Mouse (Mus musculus) left cerebral cortex, postnatal 14 days (tissue): Measurements from ENCODE around the gene Prpf8. TPM values are rescaled to one million over a fixed set of nuclear protein-coding genes. Genes with fewer than 3 reads are reported as not detected.
A peak's percentile ranks its signal among the peaks of the same experiment; 100 is the strongest.

ENCODE experiments used
- DNase-seq, 2 experiments: peaks; one replicate each; pipeline ENCODE4 v3.0.0; 2021 to 2022; ENCODE audit warnings: low spot score in 2 of 2, mixed read lengths in 1 of 2
- intact Hi-C: fragments of 180-260 bp; cut with DNase I; formaldehyde crosslinking; loops from one replicate; pipeline ENCODE4 v1.15.1; 2025
- total RNA-seq, 2 experiments: library from RNA; stranded (reverse); gene quantifications; 2 replicates each; pipeline ENCODE4 v1.2.3; 2021

Gene Prpf8
- total RNA-seq, 2 experiments from 2014 or later: 115 to 116 TPM

DNA sequence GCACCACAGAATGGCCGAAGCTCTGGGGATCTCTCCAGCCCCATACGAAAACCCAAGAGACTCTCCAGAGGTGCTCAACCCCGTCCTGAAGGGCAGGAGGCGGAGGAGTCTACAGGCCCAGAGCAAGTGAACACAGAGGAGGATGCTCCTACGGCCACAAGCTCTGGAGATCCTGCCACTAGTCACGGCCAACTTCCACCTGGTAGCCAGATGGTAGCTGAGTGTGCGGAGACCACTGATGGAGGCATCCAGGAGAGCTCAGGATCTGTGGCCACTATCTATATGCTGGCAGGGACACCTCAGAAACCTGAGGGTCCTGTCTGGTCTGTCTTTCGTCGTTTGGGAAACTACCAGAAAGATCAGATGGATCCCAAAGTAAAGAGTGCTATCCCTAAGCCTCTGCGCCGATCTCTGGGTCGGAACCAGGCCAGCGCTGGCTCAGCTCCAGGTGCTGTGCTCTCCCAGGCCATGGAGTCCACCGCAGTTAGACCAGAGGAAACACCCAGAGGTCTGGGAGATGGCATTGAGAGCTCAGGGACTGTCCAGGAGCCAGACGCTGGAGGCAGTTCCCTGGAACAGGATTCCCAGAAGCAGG, 39.0 kb downstream of the Prpf8 start:
- intact Hi-C loops: no loop called here
- no peak for DNase-seq

DNA sequence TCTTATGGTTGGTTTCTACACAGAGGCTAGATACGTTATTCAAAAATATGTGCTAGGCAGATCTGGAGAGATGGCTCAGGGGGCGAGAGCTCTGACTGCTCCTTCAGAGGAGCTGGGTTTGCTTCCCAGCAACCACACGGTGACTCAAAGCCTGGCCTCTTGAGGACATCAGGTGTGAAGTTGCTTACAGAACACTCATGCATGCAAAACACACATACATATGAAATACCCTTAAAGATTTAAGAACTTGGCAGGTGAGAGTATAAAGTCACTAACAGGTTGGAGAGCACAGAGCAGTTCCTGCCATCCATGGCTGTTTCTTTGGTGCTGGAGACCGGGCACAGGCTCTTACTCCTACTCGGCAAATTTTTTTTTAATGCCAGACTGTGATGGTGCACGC, 40.3 kb downstream of the Prpf8 start:
- intact Hi-C loops: no loop called here
- DNase-seq: no peak

DNA sequence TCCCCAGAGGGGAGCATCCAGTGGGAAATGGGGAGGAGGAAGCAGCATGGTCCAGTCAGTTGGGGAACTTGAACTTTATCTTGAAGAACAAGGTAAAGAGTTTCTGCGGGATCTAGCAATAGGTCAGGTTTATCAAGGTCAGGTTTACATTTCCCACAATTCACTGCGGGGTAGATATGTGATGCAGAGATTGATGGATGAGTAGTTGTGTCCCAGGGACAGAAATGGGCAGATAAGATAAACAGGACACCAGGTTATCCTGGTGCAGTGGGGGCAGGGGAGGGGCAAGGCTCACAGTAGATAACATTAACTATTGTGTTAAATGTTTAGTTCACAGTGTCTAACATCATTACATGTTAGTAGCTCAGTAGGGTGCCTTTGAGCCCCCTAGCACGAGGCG, 43.2 kb downstream of the Prpf8 start:
- DNase-seq: no peak
- intact Hi-C loops: loop anchor here (1.0 kb wide), 1 partner anchor 44 kb away; no protein-coding TSS in a partner anchor

DNA sequence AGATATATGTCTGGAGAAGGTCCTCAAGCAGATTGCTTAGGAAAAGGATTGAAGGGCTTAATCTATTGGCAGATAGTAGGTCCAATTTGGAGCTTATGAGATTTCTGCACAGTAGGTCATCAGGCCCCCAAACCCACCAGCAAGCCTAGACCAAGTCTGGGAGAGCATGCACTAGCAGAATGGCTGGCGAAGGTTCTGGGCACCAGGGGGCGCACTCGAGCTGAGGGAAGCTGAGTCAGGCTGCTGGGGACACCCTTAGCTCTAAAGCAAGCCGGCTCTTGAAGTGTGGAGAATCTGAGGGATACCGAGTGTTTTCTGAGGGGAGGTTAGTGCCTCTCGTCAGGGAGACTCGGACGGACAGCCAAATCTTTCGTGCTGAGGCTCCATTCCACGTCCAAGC, 43.7 kb downstream of the Prpf8 start:
- peak; percentile 96 to 98 for DNase-seq
- intact Hi-C loops: loop anchor here (1.0 kb wide), 1 partner anchor 43 kb away; no protein-coding TSS in a partner anchor

DNA sequence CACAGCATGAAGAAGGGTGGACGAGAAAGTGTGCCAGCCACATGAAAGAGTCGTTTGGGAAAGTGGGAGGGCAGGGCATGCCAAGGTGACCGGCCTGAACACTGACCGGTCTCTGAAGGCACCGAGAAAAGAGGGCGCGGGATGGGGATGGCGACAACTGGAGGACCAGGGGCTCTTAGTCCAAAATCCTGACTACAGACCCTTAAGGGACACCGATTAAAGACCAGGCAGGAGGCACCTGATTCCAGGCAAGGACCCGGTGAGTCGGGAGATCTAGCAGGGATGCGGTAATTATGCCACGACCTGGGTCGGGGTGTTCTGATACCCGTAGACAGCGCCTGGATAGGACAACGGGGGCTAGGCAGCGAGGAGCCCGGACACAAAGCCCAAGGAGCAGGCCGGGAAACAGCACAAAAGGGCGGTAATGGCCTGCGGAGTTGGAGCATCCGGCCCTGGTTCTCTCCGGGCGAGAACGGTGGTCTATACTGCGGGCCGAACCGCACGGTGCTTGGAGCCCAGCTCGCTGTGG, 44.3 kb downstream of the Prpf8 start:
- intact Hi-C loops: loop anchor here (1.0 kb wide), 1 partner anchor 42 kb away; no protein-coding TSS in a partner anchor
- no peak for DNase-seq

DNA sequence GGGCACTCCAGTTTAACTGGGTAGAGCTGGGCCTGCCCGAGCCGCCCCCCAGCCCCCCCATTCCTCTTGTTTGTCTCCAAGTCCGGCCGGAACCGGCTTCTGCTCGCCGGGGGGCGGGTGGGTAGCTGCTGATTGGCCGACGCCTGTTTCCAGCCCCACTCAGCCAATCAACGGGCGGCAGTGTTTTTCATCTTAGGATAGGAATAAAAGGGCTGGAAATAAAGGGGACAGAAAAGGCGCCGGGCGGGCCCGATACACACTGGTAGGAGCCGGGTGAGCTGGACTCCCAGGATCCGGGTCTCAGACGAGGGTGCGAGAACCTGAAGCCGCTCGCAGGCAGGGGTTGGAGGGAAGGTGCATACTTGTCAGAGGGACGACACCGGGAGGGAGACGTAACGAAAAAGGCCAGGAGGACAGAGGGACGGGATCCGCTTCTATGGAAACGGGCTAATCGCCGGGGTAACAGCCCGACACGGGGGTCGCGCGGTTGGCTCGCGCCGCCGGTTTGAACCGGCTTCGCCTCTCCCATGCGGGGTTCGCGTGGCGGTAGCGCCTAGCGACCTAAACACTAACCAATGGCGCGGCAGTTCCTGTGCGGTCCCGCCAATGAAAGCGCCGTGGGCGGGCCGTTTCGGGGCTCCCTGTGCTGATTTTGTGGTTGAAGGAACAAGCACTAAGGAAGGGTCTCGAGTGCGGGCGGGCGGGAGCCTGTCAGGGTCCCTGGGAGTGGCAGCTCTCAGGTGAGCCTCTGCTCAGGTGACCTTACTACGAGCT, 45.0 kb downstream of the Prpf8 start, which contains the start of gene Slc43a2:
Gene Slc43a2 (plus strand): TSS at position 226 of the 774 bp plus-strand sequence.
- intact Hi-C loops: no loop called here

DNA sequence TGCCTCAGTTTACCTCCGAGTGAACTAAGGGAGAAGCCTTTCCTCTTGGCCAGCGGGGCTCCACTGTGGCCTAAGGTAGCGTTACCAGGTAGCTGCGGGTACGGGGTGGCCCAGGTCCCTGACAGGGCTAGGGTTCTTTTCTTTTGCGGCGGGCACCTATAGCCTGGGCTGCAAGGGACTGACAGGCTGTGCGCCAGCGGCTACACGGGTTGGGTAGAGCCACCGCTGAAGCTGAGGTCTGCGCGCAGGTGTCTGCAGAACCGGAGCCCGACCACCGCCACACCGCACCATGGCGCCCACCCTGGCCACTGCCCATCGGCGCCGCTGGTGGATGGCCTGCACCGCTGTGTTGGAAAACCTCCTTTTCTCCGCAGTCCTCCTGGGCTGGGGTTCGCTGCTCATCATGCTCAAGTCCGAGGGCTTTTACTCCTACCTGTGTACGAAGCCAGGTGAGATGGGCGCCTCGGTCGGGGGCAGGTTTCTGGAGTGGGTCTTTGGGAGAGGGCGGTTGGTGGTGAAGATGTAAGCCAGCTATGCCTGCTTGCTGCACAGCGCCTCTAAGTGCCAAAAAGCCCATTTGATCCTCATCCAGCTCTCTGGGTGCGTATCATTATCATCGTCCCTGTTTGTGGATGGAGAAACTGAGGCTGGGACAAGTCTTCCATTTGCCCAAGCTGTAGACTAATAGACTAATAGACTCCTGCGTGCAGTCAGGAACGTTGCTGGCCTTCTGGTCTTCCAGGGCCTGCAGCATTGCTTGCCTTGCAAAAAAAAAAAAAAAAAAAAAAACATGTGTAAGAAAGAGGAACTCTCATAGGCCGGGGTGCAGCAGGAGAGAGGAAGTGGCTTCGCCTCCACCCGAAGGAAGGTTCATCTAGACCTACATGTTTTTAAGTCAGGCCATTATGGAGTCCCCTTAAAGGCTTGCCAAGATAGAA, 46.0 kb downstream of the Prpf8 start:
- intact Hi-C loops: no loop called here
- no peak for DNase-seq

More for the DNA sequence above, 45.0 kb downstream of the Prpf8 start, which contains the start of gene Slc43a2:
- DNase-seq: peak; percentile 97 to 99

DNA sequence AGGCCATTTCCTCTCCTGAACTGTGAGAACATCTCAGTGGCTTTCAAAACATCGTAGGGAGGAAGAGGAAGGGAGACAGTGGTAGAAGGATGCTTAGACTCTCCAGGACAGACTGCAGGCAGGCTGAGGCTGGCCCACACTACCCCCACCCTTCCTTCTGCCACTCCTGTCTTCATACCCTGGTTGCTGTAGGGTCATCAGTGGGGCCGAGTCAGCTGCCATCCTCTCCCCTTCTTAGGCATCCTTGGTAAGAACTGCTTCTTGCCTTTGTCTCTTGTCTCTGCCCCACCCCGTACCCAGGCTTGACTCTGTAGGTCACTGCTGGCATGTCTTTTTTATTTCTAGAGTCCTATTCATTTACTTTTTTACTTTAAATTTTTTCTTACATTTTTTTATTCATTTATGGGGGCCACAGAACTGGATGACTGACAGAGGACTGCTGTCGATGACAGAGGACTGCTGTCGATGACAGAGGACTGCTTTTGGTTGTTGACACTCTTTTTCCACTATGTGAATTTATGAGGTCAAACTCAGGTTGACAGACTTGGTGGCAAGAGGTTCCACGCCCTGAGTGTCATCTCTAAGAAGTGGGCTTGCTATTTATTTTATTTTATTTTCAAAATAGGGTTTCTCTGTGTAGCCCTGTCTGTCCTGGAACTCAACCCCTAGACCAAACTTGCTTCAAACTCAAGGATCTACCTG, 46.8 kb downstream of the Prpf8 start:
- intact Hi-C loops: no loop called here
- no peak for DNase-seq

DNA sequence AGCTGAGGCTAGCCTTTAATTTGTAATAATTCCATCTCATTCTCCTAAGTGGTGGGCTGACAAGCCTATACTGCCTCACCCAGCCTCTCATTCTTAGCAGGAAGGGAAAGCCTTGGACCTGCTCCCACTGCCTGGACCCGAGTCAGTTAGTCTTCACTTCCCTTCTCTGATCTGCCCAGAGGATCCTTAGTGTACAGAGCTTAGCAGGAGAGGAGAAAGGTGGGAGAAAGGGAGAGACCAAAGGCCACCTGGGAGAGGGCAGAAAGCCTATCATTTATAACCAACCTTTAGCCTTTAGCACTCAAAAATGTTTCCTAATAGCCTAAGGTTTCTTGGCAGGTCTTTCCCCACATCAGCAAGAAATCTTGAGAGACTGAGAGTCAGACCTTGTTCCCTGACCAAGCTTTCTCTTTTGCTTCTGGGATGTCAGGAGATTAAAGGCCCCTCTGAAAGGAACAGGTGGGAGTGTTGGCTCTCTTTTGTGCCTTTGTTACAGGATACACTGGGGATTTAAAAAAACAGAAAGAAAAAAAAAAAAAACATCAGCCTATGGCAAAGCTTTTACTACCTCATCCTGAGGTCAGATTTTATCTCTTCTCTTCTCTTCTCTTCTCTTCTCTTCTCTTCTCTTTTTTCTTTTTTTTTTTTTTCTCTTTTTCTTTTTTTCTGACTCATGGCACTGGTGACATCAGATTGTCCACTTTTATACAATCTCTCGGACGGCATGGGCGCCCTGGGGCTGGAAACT, 47.8 kb downstream of the Prpf8 start:
- intact Hi-C loops: no loop called here
- no peak for DNase-seq

DNA sequence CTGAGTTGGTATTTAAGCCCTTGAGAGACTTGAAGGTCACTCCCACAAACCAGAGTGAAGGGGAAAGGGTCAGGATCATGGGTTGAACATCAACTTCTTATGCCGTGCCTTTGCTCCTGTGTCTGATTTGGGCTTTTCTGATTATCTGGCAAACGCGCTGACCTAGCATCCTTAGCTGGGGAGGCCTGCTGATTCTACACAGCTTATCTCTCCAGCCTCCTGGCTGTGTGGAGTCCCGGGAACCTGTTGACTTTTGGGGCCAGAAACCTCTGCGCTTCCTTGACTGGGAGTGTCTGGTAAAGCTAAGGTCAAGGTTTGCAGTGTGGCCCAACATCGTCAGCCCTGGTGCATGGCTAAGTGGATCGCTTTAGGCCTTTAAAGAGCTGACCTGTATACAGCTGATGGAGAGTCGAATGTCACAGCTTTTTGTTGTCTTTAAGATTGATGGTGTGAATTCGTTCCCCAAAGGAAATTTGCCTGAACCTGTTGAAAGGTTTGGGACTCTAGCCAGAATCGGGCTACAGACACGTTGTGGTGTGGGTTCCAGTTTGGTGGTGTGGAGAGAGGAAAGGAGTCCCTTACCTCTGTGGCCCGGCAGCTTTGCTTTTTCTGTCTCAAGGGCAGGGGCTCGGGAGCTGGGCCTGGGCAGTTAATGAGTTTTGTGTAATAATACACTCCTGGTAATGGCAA, 48.6 kb downstream of the Prpf8 start:
- no peak for DNase-seq
- intact Hi-C loops: no loop called here

DNA sequence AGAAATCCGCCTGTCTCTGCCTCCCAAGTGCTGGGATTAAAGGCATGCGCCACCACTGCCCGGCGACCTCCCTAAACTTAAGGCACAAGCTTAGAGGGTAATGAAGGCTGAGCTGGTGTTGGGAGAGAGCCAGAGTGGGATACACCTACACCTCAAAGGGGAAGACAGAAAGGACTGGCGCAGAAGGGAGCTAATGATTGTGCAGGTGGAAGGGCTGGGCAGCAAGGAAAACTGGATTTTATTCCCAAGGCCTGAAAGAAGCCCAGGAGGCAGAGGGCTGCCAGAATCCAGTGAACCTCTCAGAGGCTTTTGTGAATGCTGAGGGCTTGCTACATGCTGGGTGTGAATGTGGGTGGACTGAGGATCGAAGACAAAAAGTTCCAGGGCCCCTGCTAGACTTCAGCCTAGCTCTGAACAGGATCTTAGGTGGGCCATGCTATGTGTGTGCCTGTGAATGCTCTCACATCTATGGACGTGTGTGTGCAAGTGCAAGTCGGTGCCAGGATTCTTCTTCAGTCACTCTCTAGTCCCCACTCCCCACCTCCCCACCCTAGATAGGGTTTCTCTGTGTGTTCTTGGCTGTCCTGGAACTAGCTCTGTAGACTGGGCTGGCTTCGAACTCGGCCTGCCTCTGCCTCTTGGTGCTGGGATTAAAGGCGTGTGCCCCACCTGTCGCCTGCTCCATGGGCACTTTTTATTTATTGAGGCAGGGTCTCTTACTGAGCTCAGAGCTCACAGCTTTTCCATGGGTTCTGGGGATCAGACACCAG, 49.8 kb downstream of the Prpf8 start:
- intact Hi-C loops: no loop called here
- DNase-seq: no peak

DNA sequence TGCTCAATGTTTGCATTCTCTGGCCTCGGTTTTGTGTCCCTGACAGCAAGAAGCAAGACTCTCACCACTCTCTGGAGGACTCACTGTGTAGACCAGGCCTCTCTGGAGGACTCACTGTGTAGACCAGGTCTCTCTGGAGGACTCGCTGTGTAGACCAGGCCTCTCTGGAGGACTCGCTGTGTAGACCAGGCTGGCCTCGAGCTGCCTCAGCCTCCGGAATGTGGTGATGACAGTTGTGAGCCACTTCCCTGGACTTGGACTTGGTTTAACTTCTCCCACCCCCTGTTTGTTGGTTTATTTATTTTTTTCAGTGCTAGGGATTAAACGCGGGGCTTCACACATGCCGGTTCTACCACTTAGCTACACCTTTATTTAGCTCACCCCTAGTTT, 50.4 kb downstream of the Prpf8 start:
- DNase-seq: no peak
- intact Hi-C loops: no loop called here

DNA sequence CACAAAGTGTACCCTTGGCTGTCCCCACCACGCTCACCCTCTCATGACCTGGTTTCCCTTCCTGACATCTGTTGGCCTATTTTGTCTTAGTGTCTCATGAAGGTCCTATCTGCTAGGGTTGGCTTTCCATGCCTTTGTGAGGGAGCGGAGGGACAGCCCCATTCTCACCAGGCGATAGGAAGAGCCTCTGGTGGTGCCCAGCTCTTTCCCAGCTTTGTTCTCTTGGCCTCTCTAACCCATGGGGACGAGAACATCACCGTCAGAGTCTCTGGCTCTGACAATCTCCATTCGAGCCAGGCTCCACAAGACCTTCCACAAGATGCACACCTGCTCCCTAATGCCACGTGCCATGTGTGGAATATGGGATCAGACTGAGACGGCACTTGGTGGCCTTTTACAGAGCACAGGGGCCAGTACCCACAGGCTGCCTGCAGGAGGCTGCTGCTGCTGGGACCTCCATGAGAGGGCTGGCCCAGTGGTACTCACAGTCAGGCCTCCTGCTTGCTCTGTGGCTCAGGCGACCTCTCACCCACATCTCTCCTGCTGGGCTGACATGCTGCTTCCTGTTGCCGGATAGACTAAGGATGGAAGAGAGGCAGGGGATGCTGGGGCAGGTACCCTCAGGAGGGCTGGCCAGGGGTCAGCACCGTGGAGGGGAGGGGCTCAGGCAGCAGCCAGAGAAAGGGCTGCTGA, 51.0 kb downstream of the Prpf8 start:
- DNase-seq: no peak
- intact Hi-C loops: no loop called here

DNA sequence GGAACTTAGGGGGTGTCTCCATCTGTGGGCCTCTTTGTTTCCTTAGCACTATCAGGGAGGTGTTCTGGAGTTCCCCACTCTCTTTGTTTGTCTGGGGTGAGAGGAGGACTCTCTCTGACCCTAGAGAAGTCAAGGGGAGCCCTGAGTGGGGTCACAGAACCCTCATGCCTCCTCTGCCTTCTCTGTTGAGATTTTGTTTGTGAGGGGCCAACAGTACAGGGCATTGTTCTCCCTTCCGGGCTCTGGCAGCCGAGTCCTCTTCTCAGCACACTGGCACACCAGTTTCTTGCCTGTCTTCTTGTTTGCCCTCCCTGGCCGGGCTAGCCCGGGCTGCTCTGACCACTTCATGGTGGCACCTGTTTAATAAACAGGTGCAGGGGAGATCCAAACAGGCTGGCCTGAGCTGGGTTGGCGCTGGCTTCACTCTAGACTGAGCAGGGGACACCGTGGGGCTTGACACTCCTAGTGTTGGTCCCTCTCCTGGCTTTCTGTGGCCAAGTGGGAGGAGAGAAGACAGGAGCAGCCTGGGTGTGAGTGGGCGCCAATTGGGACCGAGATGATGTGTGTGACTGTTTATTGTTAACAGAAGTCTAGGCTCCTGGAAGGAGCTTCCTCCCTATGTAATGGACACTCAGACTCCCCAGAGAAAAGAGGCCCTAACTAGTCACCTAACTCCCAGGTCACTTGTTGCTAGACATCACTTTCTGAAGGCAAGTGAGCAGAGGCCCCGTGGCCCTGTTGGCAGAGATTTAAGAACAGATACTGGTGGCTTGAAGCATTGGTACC, 51.8 kb downstream of the Prpf8 start:
- no peak for DNase-seq
- intact Hi-C loops: no loop called here

DNA sequence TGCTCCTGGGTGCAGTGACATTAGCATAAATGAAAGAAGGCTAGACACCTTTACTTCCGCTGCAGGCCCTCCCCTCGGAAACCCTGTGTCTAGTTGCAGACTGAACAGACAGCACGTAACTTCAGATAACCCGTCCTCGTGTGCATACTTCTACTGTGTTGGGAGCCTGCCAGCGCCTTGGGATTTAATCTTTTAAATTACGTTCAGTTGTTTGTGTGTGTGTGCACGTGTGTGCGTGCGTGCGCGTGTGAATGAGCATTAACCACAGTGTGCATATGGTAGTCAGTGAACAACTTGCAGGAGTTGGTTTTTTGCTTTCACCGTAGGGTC, 52.3 kb downstream of the Prpf8 start:
- no peak for DNase-seq
- intact Hi-C loops: no loop called here

DNA sequence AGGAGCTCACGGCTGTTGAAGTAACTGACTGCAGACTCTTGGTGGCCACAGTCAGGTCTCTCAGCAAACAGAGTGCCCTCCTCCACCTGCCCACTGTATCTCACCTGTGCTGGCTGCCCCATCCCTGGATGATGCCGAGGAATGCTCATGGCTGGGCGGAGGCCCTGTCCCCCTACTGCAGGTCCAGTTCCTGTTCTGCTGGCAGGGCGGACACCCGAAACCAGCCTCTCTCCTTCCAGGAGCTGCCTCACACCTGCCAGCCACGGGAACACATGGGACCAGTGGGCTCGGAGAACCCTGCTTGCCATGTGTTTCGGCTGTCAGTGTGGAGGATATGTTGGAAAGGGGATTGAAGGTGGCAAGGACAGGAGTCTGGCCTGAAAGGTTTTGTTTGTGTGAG, 53.6 kb downstream of the Prpf8 start:
- intact Hi-C loops: no loop called here
- DNase-seq: no peak
